Mouse (Mus musculus) lung, postnatal 0 days (tissue): Measurements from ENCODE around the gene Syncrip. TPM values are rescaled to one million over a fixed set of nuclear protein-coding genes. Genes with fewer than 3 reads are reported as not detected.

ENCODE experiments used
- ATAC-seq: fragments of 200-750 bp; cut with Nextera tagmentation; 2 replicates; pipeline ENCODE4 v1.8.0; 2017; ENCODE audit warnings: moderate library complexity
- DNase-seq: peaks from one replicate; pipeline ENCODE4 v3.0.0-alpha.2; 2016; ENCODE audit warnings: low spot score
- H3K27ac ChIP-seq: fragments of 300-500 bp; sonication (generic); 2 replicates; pipeline ENCODE4 v1.5.1; 2014; ENCODE audit warnings: antibody characterized with exemption, mild to moderate bottlenecking, low read length, mixed read lengths
- H3K27me3 ChIP-seq: fragments of 300-500 bp; sonication (generic); replicated peaks from 2 replicates; pipeline ENCODE4 v1.6.1; 2014; ENCODE audit warnings: low read length, mixed read lengths; ENCODE audit not compliant: insufficient read depth
- H3K36me3 ChIP-seq: fragments of 300-500 bp; sonication (generic); 2 replicates; pipeline ENCODE4 v1.6.1; 2014; ENCODE audit warnings: low read length, mixed read lengths; ENCODE audit not compliant: insufficient read depth
- H3K4me1 ChIP-seq: fragments of 300-500 bp; sonication (generic); 2 replicates; pipeline ENCODE4 v1.6.1; 2014; ENCODE audit warnings: antibody characterized with exemption, low read depth, low read length, mixed read lengths; ENCODE audit not compliant: insufficient read depth
- H3K4me2 ChIP-seq: fragments of 300-500 bp; sonication (generic); replicated peaks from 2 replicates; pipeline ENCODE4 v1.6.1; 2014; ENCODE audit warnings: low read depth, mild to moderate bottlenecking, low read length, moderate library complexity, mixed read lengths
- H3K4me3 ChIP-seq: fragments of 300-500 bp; sonication (generic); 2 replicates; pipeline ENCODE4 v1.5.1; 2014; ENCODE audit warnings: low read depth, low read length
- H3K9ac ChIP-seq: fragments of 300-500 bp; sonication (generic); replicated peaks from 2 replicates; pipeline ENCODE4 v1.6.1; 2014; ENCODE audit warnings: low read depth, mild to moderate bottlenecking
- H3K9me3 ChIP-seq: fragments of 300-500 bp; sonication (generic); 2 replicates; pipeline ENCODE4 v1.6.1; 2016; ENCODE audit warnings: low read length, mixed read lengths
- CTCF ChIP-seq: IDR thresholded peaks from 2 replicates; pipeline ENCODE4 v1.5.1; 2016; ENCODE audit warnings: antibody characterized with exemption, mild to moderate bottlenecking
- EP300 ChIP-seq: IDR thresholded peaks from 2 replicates; pipeline ENCODE4 v1.6.1; 2016; ENCODE audit warnings: antibody characterized with exemption, mild to moderate bottlenecking, control low read depth
- WGBS: fragments of 180-500 bp; shearing (Covaris S2); extraction: QIAGEN DNeasy Blood & Tissue Kit; methylation state at CpG from one replicate; pipeline ENCODE4 v1.1.7; 2014; 5-methylcytosine and 5-hydroxymethylcytosine counted together
- polyA plus RNA-seq: library from polyadenylated mRNA; unstranded; fragments of >200 nt; fragmentation: Nextera tagmentation; extraction: Ambion mirVana; gene quantifications from 2 replicates; pipeline ENCODE4 v1.2.1, GENCODE M21; 2015

Syncrip gene
- polyA plus RNA-seq, 1 experiment from 2014 or later = 36.0 TPM

DNA sequence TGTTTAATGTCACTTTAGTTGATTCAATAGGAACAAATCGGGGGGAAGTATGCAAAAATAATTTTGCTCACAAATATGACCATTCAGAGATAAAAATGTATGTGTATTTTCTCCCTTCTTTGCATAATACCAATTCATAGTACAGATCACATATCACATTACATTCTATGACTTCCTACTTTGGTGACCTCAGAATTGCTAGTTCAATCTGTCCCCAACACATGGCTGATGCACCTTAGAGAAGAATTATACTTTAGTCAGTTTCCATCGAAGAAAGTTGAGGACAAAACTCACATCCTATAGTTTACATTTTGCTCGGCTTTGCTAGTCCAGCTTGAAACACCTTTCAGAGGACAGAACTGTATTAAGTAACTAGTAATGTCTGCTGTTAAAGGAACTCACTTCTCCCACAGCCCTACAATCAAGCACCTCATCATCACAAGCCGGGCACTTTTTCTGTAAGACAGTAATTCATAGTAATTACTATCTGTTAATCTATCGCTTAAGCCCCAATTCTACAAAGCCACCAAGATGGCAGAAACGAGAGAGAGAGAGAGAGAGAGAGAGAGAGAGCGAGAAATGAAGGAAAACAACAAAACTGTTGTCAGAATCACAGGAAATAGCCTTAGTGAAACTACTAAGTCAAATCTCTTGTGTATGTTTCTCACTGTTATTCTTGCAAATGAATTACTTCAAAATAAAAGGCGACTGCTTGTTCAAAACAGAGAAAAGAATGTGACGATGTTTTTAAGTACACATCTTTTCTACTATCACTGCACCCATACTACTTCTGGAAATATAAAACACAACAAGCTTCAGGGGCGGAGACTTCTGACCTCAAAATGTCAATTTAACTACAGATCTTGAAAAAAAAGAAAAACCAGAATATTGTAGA is 44.8 kb downstream of the Syncrip start:
- Histone ChIP-seq H3K4me3 (peak overlapping the region; percentile 80), H3K27me3 (no peaks in the 10 kb centered on the region), H3K9ac (peak overlapping the region; percentile 82; the same call in 1 of the 2 replicates), H3K4me2 (peak overlapping the region; percentile 89), H3K4me1 (peaks cover 5% of the 10 kb centered on the region; the same call in 1 of the 2 replicates), H3K36me3 (no peaks in the 10 kb centered on the region), H3K27ac (peak overlapping the region; percentile 92; the same call in 1 of the 2 replicates), H3K9me3 (no peaks in the 10 kb centered on the region)
- TF ChIP-seq EP300 (no peak), CTCF (no peak)
- peak; percentile 28 for DNase-seq
- WGBS = 36% methylated on average over 10 of the region's 10 CpGs
- ATAC-seq = no peak

DNA sequence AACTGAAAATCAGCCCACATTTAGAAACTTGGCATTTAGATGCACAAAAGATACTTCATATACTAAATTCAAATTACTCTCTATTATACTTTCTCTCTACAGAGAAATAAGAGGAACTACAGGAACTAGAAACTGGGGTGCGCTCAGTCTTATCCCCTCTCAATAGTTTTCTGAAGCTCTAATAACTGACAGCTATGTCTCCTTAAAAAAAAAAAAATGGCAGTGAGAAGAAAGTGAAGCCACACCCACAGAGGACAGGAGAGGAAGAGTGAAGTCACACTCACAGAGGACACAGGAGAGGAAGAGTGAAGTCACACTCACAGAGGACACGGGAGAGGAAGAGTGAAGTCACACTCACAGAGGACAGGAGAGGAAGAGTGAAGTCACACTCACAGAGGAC is 58.0 kb downstream of the Syncrip start:
- no peak overlapping the region for H3K9ac ChIP-seq
- H3K27ac ChIP-seq = no peak overlapping the region
- H3K36me3 ChIP-seq = no peaks in the 10 kb centered on the region
- no peak overlapping the region for H3K4me3 ChIP-seq
- H3K4me2 ChIP-seq = no peak overlapping the region
- DNase-seq = no peak
- H3K9me3 ChIP-seq = no peaks in the 10 kb centered on the region
- TF ChIP-seq CTCF (no peak), EP300 (no peak)
- no peaks in the 10 kb centered on the region for H3K27me3 ChIP-seq
- WGBS = 74% methylated on average over 2 of the region's 2 CpGs
- no peak for ATAC-seq
- H3K4me1 ChIP-seq = no peaks in the 10 kb centered on the region

DNA sequence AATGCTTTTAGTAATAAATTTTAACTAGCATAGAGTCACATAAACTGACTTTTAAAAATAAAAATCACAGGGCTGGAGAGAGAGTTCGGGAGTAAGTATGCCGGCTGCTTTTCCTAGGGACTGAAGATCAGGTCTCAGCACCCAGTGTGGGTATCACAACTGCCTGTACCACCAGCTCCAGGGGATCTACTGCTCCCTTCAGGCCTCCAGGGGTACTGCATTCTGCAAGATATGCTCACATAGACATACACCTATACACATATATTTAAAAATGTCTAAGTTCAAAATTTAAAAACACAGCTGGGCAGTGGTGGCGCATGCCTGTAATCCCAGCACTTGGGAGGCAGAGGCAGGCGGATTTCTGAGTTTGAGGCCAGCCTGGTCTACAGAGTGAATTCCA is 59.9 kb downstream of the Syncrip start:
- TF ChIP-seq EP300 = no peak
- TF ChIP-seq CTCF = no peak
- no peaks in the 10 kb centered on the region for H3K4me1 ChIP-seq
- DNase-seq = no peak
- H3K4me2 ChIP-seq = no peak overlapping the region
- no peaks in the 10 kb centered on the region for H3K27me3 ChIP-seq
- H3K4me3 ChIP-seq = no peak overlapping the region
- H3K9me3 ChIP-seq = no peaks in the 10 kb centered on the region
- H3K36me3 ChIP-seq = no peaks in the 10 kb centered on the region
- WGBS = 97% methylated on average over 4 of the region's 4 CpGs
- no peak overlapping the region for H3K27ac ChIP-seq
- no peak for ATAC-seq
- no peak overlapping the region for H3K9ac ChIP-seq

- H3K27ac ChIP-seq = no peak overlapping the region
- DNase-seq = peak; percentile 33
Measured at GRCm38 (mm10) chr9:88416752-88417151, 65.6 kb downstream of the Syncrip start.

DNA sequence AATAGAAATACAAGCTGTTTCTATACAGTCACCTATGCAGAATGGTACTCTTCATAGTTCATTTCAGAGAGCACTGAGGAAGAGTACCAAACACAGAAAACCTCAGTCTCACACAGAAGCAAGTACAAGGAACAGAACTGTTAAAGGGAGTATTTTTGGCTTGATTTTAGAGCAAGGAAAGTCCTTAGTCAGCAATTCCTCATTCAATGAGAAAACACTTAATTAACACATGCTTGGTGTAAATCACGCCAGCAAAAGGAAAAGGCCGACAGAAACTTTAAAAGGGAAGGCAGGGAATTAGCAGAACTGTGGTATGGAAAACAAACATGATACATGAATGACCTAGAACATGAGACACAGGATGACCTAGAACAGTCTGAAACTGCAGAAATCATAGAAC is 72.4 kb downstream of the Syncrip start:
- TF ChIP-seq CTCF = no peak
- no peak for TF ChIP-seq EP300
- Histone ChIP-seq H3K27ac (no peak overlapping the region), H3K9me3 (no peaks in the 10 kb centered on the region), H3K4me2 (no peak overlapping the region), H3K4me1 (no peaks in the 10 kb centered on the region), H3K27me3 (no peaks in the 10 kb centered on the region), H3K9ac (no peak overlapping the region), H3K36me3 (peaks cover 9% of the 10 kb centered on the region; the same call in 1 of the 2 replicates), H3K4me3 (no peak overlapping the region)
- ATAC-seq (no peak), DNase-seq (no peak)
- 82% methylated on average over 2 of the region's 2 CpGs for WGBS

More at GRCm38 (mm10) chr9:88416752-88417151, 65.6 kb downstream of the Syncrip start:
- WGBS = 40% methylated on average over 1 of the region's 1 CpGs
- H3K4me1 ChIP-seq = no peaks in the 10 kb centered on the region
- peak; percentile 44 for ATAC-seq
- TF ChIP-seq EP300 = no peak
- TF ChIP-seq CTCF = no peak
- no peaks in the 10 kb centered on the region for H3K27me3 ChIP-seq
- H3K9me3 ChIP-seq = no peaks in the 10 kb centered on the region
- H3K4me2 ChIP-seq = no peak overlapping the region
- no peaks in the 10 kb centered on the region for H3K36me3 ChIP-seq
- H3K9ac ChIP-seq = no peak overlapping the region
- H3K4me3 ChIP-seq = no peak overlapping the region

DNA sequence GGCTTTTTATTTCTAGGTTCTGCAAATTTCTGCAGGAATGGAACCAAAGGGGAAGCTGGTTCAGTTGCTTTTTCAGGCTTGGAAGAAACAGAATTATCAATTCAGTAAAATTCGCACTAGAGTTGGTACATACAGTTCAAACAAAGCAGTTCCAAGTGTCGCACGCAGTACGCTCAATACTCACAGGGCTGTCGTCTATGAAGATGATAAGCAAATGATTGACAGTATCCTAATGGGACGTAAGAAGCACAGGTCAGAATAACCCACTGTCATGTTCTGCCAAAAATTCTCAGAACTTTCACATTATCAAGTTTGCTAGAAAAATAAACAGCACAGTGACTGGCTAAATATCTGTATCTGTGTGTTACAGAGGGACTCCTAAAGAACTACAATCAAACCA is 77.9 kb downstream of the Syncrip start:
- no peak overlapping the region for H3K4me2 ChIP-seq
- H3K9me3 ChIP-seq = no peaks in the 10 kb centered on the region
- DNase-seq (no peak), ATAC-seq (no peak)
- peaks cover 9% of the 10 kb centered on the region; the same call in 1 of the 2 replicates for H3K36me3 ChIP-seq
- no peaks in the 10 kb centered on the region for H3K27me3 ChIP-seq
- 69% methylated on average over 6 of the region's 6 CpGs for WGBS
- no peak overlapping the region for H3K27ac ChIP-seq
- TF ChIP-seq EP300 (no peak), CTCF (no peak)
- no peak overlapping the region for H3K4me3 ChIP-seq
- H3K9ac ChIP-seq = no peak overlapping the region
- no peaks in the 10 kb centered on the region for H3K4me1 ChIP-seq
